Mouse (Mus musculus) stomach, postnatal 0 days (tissue): ENCODE measurements at regions not wholly inside any gene's neighbourhood (a gene's known extent, or its start where the extent isn't known, plus 50 kb on each side); places are given as distances from the start of the nearest gene placed in this dataset.

ENCODE experiments used
- CTCF ChIP-seq: IDR thresholded peaks from 2 replicates; pipeline ENCODE4 v1.5.1; 2016; ENCODE audit warnings: antibody characterized with exemption, low read depth, mild to moderate bottlenecking, moderate library complexity
- EP300 ChIP-seq: optimal IDR thresholded peaks from 2 replicates; pipeline ENCODE3; 2016; ENCODE audit warnings: antibody characterized with exemption

GRCm38 (mm10) chr12:50935516-50935915, 286.6 kb upstream of the Prkd1 start:
- TF ChIP-seq CTCF (no peak), EP300 (no peak)
